Mouse (Mus musculus) gonadal fat pad, adult 2 months (tissue): Measurements from ENCODE around the gene Olfr874. TPM values are rescaled to one million over a fixed set of nuclear protein-coding genes. Genes with fewer than 3 reads are reported as not detected.

Experiments used
- DNase-seq: peaks from one replicate; pipeline ENCODE4 v3.0.0-alpha.2; 2012; ENCODE audit warnings: low read depth
- polyA plus RNA-seq: library from polyadenylated mRNA; depleted of rRNA; stranded (reverse); fragments of >200 nt; gene quantifications from 2 replicates; pipeline ENCODE4 v1.2.3, GENCODE M21; 2012; rRNA removed

Gene Olfr874
- polyA plus RNA-seq: not detected in 2 replicates

- no peak for DNase-seq
Observed at GRCm38 (mm10) chr9:37744806-37745205, at the start of gene Olfr874. Gene Olfr874, plus strand, starts transcription at chr9:37745106.

- no peak for DNase-seq
Observed at GRCm38 (mm10) chr9:37716150-37716549, 28.8 kb upstream of the Olfr874 start, which contains the start of gene Olfr160. Gene Olfr160, minus strand, starts transcription at chr9:37716250.

- DNase-seq: no peak
Observed at GRCm38 (mm10) chr9:37734310-37734709, 10.6 kb upstream of the Olfr874 start.

GRCm38 (mm10) chr9:37750319-37751075 lies 5.6 kb downstream of the Olfr874 start:
- no peak for DNase-seq

- no peak for DNase-seq
Observed at GRCm38 (mm10) chr9:37751467-37751866, 6.6 kb downstream of the Olfr874 start.

- no peak for DNase-seq
Observed at GRCm38 (mm10) chr9:37752006-37752405, 7.1 kb downstream of the Olfr874 start.

GRCm38 (mm10) chr9:37761728-37762127 lies 16.8 kb downstream of the Olfr874 start:
- DNase-seq: no peak

- DNase-seq: no peak
Observed at GRCm38 (mm10) chr9:37762541-37762940, 17.6 kb downstream of the Olfr874 start.

- no peak for DNase-seq
Observed at GRCm38 (mm10) chr9:37770661-37771060, 25.8 kb downstream of the Olfr874 start.

- no peak for DNase-seq
Observed at GRCm38 (mm10) chr9:37771759-37772158, 26.9 kb downstream of the Olfr874 start, which contains the start of gene Olfr875. Gene Olfr875, plus strand, starts transcription at chr9:37771857.

GRCm38 (mm10) chr9:37782766-37783260 lies 37.9 kb downstream of the Olfr874 start:
- DNase-seq: peak; percentile 9

- peak; percentile 38 for DNase-seq
Observed at GRCm38 (mm10) chr9:37783394-37784387, 38.8 kb downstream of the Olfr874 start.

- no peak for DNase-seq
Observed at GRCm38 (mm10) chr9:37786411-37786810, 41.5 kb downstream of the Olfr874 start.

Other genes starting within 250 kb of the Olfr874 start
- 60.9 and 73.5 TPM in 2 replicates for gene Esam, start 217.0 kb upstream of the Olfr874 start, polyA plus RNA-seq
- gene Vsig2, start 205.9 kb upstream of the Olfr874 start, polyA plus RNA-seq: 9.4 and 11.8 TPM in 2 replicates
- 19.3 and 24.3 TPM in 2 replicates for gene Nrgn, start 192.2 kb upstream of the Olfr874 start, polyA plus RNA-seq
- 13.6 and 14.4 TPM in 2 replicates for gene Siae, start 189.4 kb upstream of the Olfr874 start, polyA plus RNA-seq
- gene Spa17, start 131.4 kb upstream of the Olfr874 start, polyA plus RNA-seq: 3.4 and 4.9 TPM in 2 replicates
- 64.0 and 70.4 TPM in 2 replicates for gene Tbrg1, start 87.8 kb upstream of the Olfr874 start, polyA plus RNA-seq
- not detected in 2 replicates for gene Panx3, start 75.9 kb upstream of the Olfr874 start, polyA plus RNA-seq
- gene Olfr160, start 28.9 kb upstream of the Olfr874 start, polyA plus RNA-seq: not detected in 2 replicates
- gene Olfr875, start 26.8 kb downstream of the Olfr874 start, polyA plus RNA-seq: not detected in 2 replicates
- not detected in 2 replicates for gene Olfr876, start 57.9 kb downstream of the Olfr874 start, polyA plus RNA-seq
- 0.19 TPM in 1 of 2 replicates, not detected in the other for gene Olfr877, start 109.2 kb downstream of the Olfr874 start, polyA plus RNA-seq
- not detected in 2 replicates for gene Olfr145, start 151.6 kb downstream of the Olfr874 start, polyA plus RNA-seq
- gene Olfr878, start 172.7 kb downstream of the Olfr874 start, polyA plus RNA-seq: not detected in 2 replicates
- gene Olfr881, start 246.7 kb downstream of the Olfr874 start, polyA plus RNA-seq: not detected in 2 replicates